Mouse (Mus musculus) limb, embryonic 14.5 days (tissue): Measurements from ENCODE around the gene Akt1. TPM values are rescaled to one million over a fixed set of nuclear protein-coding genes. Genes with fewer than 3 reads are reported as not detected.
A peak's percentile ranks its signal among the peaks of the same experiment; 100 is the strongest.

Experiments
- ATAC-seq: fragments of 200-750 bp; cut with Nextera tagmentation; 2 replicates; pipeline ENCODE4 v1.8.0; 2017; ENCODE audit warnings: low read depth, moderate number of reproducible peaks, moderate TSS enrichment; ENCODE audit not compliant: low FRiP score
- DNase-seq: peaks from one replicate; pipeline ENCODE4 v3.0.0-alpha.2; 2015; ENCODE audit warnings: low spot score
- H3K27ac ChIP-seq: fragments of 300-500 bp; sonication (generic); replicated peaks from 2 replicates; pipeline ENCODE4 v1.5.1; 2014; ENCODE audit warnings: low read depth, mild to moderate bottlenecking, low read length, moderate library complexity, mixed read lengths
- H3K27me3 ChIP-seq: fragments of 300-500 bp; sonication (generic); 2 replicates; pipeline ENCODE4 v1.6.1; 2014; ENCODE audit warnings: low read length, mixed read lengths; ENCODE audit not compliant: control insufficient read depth, insufficient read depth
- H3K36me3 ChIP-seq: fragments of 300-500 bp; sonication (generic); 2 replicates; pipeline ENCODE4 v1.6.1; 2014; ENCODE audit warnings: mild to moderate bottlenecking, low read length, moderate library complexity, mixed read lengths; ENCODE audit not compliant: control insufficient read depth, insufficient read depth
- H3K4me1 ChIP-seq: fragments of 300-500 bp; sonication (generic); 2 replicates; pipeline ENCODE4 v1.6.1; 2014; ENCODE audit warnings: antibody characterized with exemption, low read length, mixed read lengths; ENCODE audit not compliant: control insufficient read depth, insufficient read depth
- H3K4me2 ChIP-seq: fragments of 300-500 bp; sonication (generic); replicated peaks from 2 replicates; pipeline ENCODE4 v1.6.1; 2014; ENCODE audit warnings: low read depth, mild to moderate bottlenecking, low read length, moderate library complexity; ENCODE audit not compliant: severe bottlenecking
- H3K4me3 ChIP-seq: fragments of 300-500 bp; sonication (generic); replicated peaks from 2 replicates; pipeline ENCODE4 v1.5.1; 2014; ENCODE audit warnings: low read length
- H3K9ac ChIP-seq: fragments of 300-500 bp; sonication (generic); 2 replicates; pipeline ENCODE4 v1.6.1; 2014; ENCODE audit warnings: mild to moderate bottlenecking, low read depth, low read length, moderate library complexity; ENCODE audit not compliant: severe bottlenecking
- H3K9me3 ChIP-seq: fragments of 300-500 bp; sonication (generic); 2 replicates; pipeline ENCODE4 v1.6.1; 2016; ENCODE audit warnings: low read length; ENCODE audit not compliant: control insufficient read depth
- POLR2A ChIP-seq: fragments of 200-500 bp; IDR thresholded peaks from 2 replicates; pipeline ENCODE4 v1.8.0; 2012; ENCODE audit warnings: inconsistent platforms, mild to moderate bottlenecking, moderate library complexity, borderline replicate concordance; ENCODE audit not compliant: insufficient read depth, insufficient read length; ENCODE audit errors: extremely low read depth
- WGBS: fragments of 180-500 bp; shearing (Covaris S2); extraction: QIAGEN DNeasy Blood & Tissue Kit; methylation state at CpG from one replicate; pipeline ENCODE4 v1.1.7; 2014; 5-methylcytosine and 5-hydroxymethylcytosine counted together
- polyA plus RNA-seq, 2 experiments: library from polyadenylated mRNA; depleted of rRNA in 1 of 2; stranded (reverse) in 1 of 2; unstranded in 1 of 2; fragments of >200 nt; fragmentation: Nextera tagmentation in 1 of 2; extraction: Ambion mirVana in 1 of 2; gene quantifications; 2 replicates each; pipeline versions ENCODE4 v1.2.1 to v1.2.3; 2012 to 2014

Akt1 gene
- polyA plus RNA-seq, 2 experiments: 148 to 305 TPM

GRCm38 (mm10) chr12:112693185-112694126 lies 18.8 kb upstream of the Akt1 start:
- Histone ChIP-seq H3K4me1 (peaks cover 13% of the 10 kb centered on the region), H3K4me2 (peak overlapping the region; percentile 95), H3K4me3 (peak overlapping the region; percentile 87), H3K27me3 (no peaks in the 10 kb centered on the region), H3K9me3 (no peaks in the 10 kb centered on the region), H3K36me3 (no peaks in the 10 kb centered on the region), H3K27ac (peak overlapping the region; percentile 78), H3K9ac (peak overlapping the region; percentile 95)
- DNase-seq (peak; percentile 93), ATAC-seq (peak; percentile 97)
- WGBS: 4% methylated on average over 29 of the region's 54 CpGs
- TF ChIP-seq POLR2A: peak; percentile 92; the same call in 1 of the 2 replicates

- ATAC-seq (no peak), DNase-seq (no peak)
- Histone ChIP-seq H3K9ac (no peak overlapping the region), H3K36me3 (no peaks in the 10 kb centered on the region), H3K4me2 (no peak overlapping the region), H3K27ac (no peak overlapping the region), H3K4me1 (peaks cover 8% of the 10 kb centered on the region), H3K9me3 (no peaks in the 10 kb centered on the region), H3K27me3 (no peaks in the 10 kb centered on the region), H3K4me3 (no peak overlapping the region)
- whole genome bisulfite sequencing: 68% methylated on average over 15 of the region's 15 CpGs
- no peak for TF ChIP-seq POLR2A
These were observed 13.8 kb upstream of the Akt1 start for GRCm38 (mm10) chr12:112688458-112688857.

GRCm38 (mm10) chr12:112683351-112683750 lies 8.7 kb upstream of the Akt1 start:
- H3K4me3 ChIP-seq: no peak overlapping the region
- H3K9me3 ChIP-seq: no peaks in the 10 kb centered on the region
- ATAC-seq (no peak), DNase-seq (no peak)
- TF ChIP-seq POLR2A: no peak
- WGBS: 58% methylated on average over 7 of the region's 7 CpGs
- H3K36me3 ChIP-seq: no peaks in the 10 kb centered on the region
- no peak overlapping the region for H3K27ac ChIP-seq
- H3K27me3 ChIP-seq: peaks cover 27% of the 10 kb centered on the region
- no peak overlapping the region for H3K9ac ChIP-seq
- H3K4me2 ChIP-seq: no peak overlapping the region
- H3K4me1 ChIP-seq: 0 out of 2 replicates have a peak, but pooled peaks cover 2% of the 10 kb centered on the region

GRCm38 (mm10) chr12:112679027-112679996 lies 4.6 kb upstream of the Akt1 start:
- Histone ChIP-seq H3K4me2 (peak overlapping the region; percentile 96), H3K27me3 (peaks cover 33% of the 10 kb centered on the region), H3K4me1 (peaks cover 10% of the 10 kb centered on the region; the same call in 1 of the 2 replicates), H3K4me3 (peak overlapping the region; percentile 53), H3K9ac (peak overlapping the region; percentile 56), H3K9me3 (no peaks in the 10 kb centered on the region), H3K36me3 (no peaks in the 10 kb centered on the region), H3K27ac (no peak overlapping the region)
- 5% methylated on average over 39 of the region's 87 CpGs for WGBS
- TF ChIP-seq POLR2A: no peak
- ATAC-seq: peak; percentile 8; the same call in 1 of the 2 replicates
- no peak for DNase-seq
